ENCODE assay signal across 11 mouse cellular contexts in genomic region chr7:112128810-112129209, GRCm38 (mm10). TPM values are rescaled to one million over a fixed set of nuclear protein-coding genes. Genes with fewer than 3 reads are reported as not detected.
DNase-seq lines count a peak whose midpoint lies in the region; ATAC-seq and TF ChIP-seq lines count a peak whose summit lies in the region.
"Had no signal": no experiment of that assay in that cellular context is flagged by ENCODE, and none has a peak within 500 bp of the region (broad histone marks: within the 10 kb centered on the region; RNA-seq: fewer than 3 reads in every experiment).

No protein-coding gene starts in this region.

- peak; percentile 47 to 72 for DNase-seq in adrenal gland, adult (ENCODE audit: inconsistent age in 2 of 2, low spot score in 1 of 2)
- no peak for DNase-seq in adrenal gland, postnatal 4 days (ENCODE audit: low spot score in 2 of 2)
- peak; percentile 30 for DNase-seq in lung, embryonic 14.5 days
- DNase-seq in lung, postnatal 0 days (ENCODE audit: low spot score) = no peak
- peak; percentile 46 for DNase-seq in stomach, postnatal 0 days (ENCODE audit: low spot score)
- no peak for DNase-seq in layer of hippocampus, adult 8-10 months (ENCODE audit: low spot score in 2 of 2)
- DNase-seq in urinary bladder, postnatal 14 days (ENCODE audit: low spot score) = no peak
- DNase-seq: lung, postnatal 10 days had no signal

- WGBS in lung, embryonic 14.5 days = 57% methylated on average over 4 of the region's 4 CpGs
- 57% methylated on average over 4 of the region's 4 CpGs for WGBS in lung, postnatal 0 days
- 60% methylated on average over 4 of the region's 4 CpGs for WGBS in kidney, embryonic 15.5 days
- 58% methylated on average over 4 of the region's 4 CpGs for WGBS in stomach, postnatal 0 days

- H3K4me1 ChIP-seq in lung, embryonic 14.5 days (ENCODE audit: insufficient read depth) = no peaks in the 10 kb centered on the region
- no peaks in the 10 kb centered on the region for H3K4me1 ChIP-seq in lung, postnatal 0 days (ENCODE audit: insufficient read depth, low read depth, low read length)
- H3K4me1 ChIP-seq in kidney, embryonic 15.5 days = peaks cover 21% of the 10 kb centered on the region
- H3K4me1 ChIP-seq in stomach, postnatal 0 days (replicated peaks; ENCODE audit: control insufficient read depth, insufficient read depth) = no peaks in the 10 kb centered on the region

- no peak for ATAC-seq in lung, embryonic 14.5 days (ENCODE audit: insufficient read depth)
- no peak for ATAC-seq in lung, postnatal 0 days
- 0 out of 2 replicates have a peak, but pooled peaks have one; percentile 40 for ATAC-seq in kidney, embryonic 15.5 days (replicated peaks; ENCODE audit: low FRiP score)
- no peak for ATAC-seq in stomach, postnatal 0 days (ENCODE audit: low FRiP score, low TSS enrichment)

- H3K36me3 ChIP-seq in lung, embryonic 14.5 days (ENCODE audit: insufficient read depth) = no peaks in the 10 kb centered on the region
- H3K36me3 ChIP-seq in lung, postnatal 0 days (ENCODE audit: insufficient read depth, low read length) = no peaks in the 10 kb centered on the region
- H3K36me3 ChIP-seq in kidney, embryonic 15.5 days = no peaks in the 10 kb centered on the region
- H3K36me3 ChIP-seq in stomach, postnatal 0 days (ENCODE audit: control insufficient read depth, insufficient read depth, low read length) = no peaks in the 10 kb centered on the region
- H3K36me3 ChIP-seq: hindbrain, embryonic 12.5 days had no signal

- no peaks in the 10 kb centered on the region for H3K9me3 ChIP-seq in lung, embryonic 14.5 days (ENCODE audit: low read depth, low read length)
- H3K9me3 ChIP-seq in lung, postnatal 0 days (ENCODE audit: low read length) = no peaks in the 10 kb centered on the region
- no peaks in the 10 kb centered on the region for H3K9me3 ChIP-seq in kidney, embryonic 15.5 days (replicated peaks)
- no peaks in the 10 kb centered on the region for H3K9me3 ChIP-seq in stomach, postnatal 0 days (ENCODE audit: control insufficient read depth, low read length)
- H3K9me3 ChIP-seq: hindbrain, embryonic 12.5 days had no signal

- H3K4me3 ChIP-seq in lung, embryonic 14.5 days (ENCODE audit: low read depth, low read length) = no peak overlapping the region
- no peak overlapping the region for H3K4me3 ChIP-seq in lung, postnatal 0 days (ENCODE audit: low read depth, low read length)
- no peak overlapping the region for H3K4me3 ChIP-seq in kidney, embryonic 15.5 days (replicated peaks)
- no peak overlapping the region for H3K4me3 ChIP-seq in stomach, postnatal 0 days (ENCODE audit: low read depth, low read length)
- H3K4me3 ChIP-seq: hindbrain, embryonic 12.5 days had no signal

- TF ChIP-seq EP300 in lung, postnatal 0 days (IDR thresholded peaks at IDR 0.05) = no peak
- TF ChIP-seq EP300 in stomach, postnatal 0 days (optimal IDR thresholded peaks at IDR 0.05) = no peak

- no peak overlapping the region for H3K4me2 ChIP-seq in lung, embryonic 14.5 days
- no peak overlapping the region for H3K4me2 ChIP-seq in lung, postnatal 0 days (replicated peaks; ENCODE audit: low read depth, low read length)
- H3K4me2 ChIP-seq in kidney, embryonic 15.5 days = no peak overlapping the region
- no peak overlapping the region for H3K4me2 ChIP-seq in stomach, postnatal 0 days (replicated peaks; ENCODE audit: low read depth)
- H3K4me2 ChIP-seq: hindbrain, embryonic 12.5 days had no signal

- no peak overlapping the region for H3K27ac ChIP-seq in lung, embryonic 14.5 days (ENCODE audit: low read depth)
- no peak overlapping the region for H3K27ac ChIP-seq in lung, postnatal 0 days (ENCODE audit: low read length)
- no peak overlapping the region for H3K27ac ChIP-seq in kidney, embryonic 15.5 days
- H3K27ac ChIP-seq in stomach, postnatal 0 days (replicated peaks) = no peak overlapping the region
- H3K27ac ChIP-seq: hindbrain, embryonic 12.5 days had no signal

- H3K27me3 ChIP-seq in lung, embryonic 14.5 days (ENCODE audit: insufficient read depth, low read length) = no peaks in the 10 kb centered on the region
- H3K27me3 ChIP-seq in lung, postnatal 0 days (replicated peaks; ENCODE audit: insufficient read depth, low read length) = no peaks in the 10 kb centered on the region
- no peaks in the 10 kb centered on the region for H3K27me3 ChIP-seq in kidney, embryonic 15.5 days
- no peaks in the 10 kb centered on the region for H3K27me3 ChIP-seq in stomach, postnatal 0 days (ENCODE audit: control insufficient read depth, insufficient read depth, low read length)
- H3K27me3 ChIP-seq: hindbrain, embryonic 12.5 days had no signal

- H3K9ac ChIP-seq in lung, embryonic 14.5 days = no peak overlapping the region
- no peak overlapping the region for H3K9ac ChIP-seq in lung, postnatal 0 days (replicated peaks; ENCODE audit: low read depth)
- H3K9ac ChIP-seq in kidney, embryonic 15.5 days = no peak overlapping the region
- H3K9ac ChIP-seq in stomach, postnatal 0 days (ENCODE audit: low read length) = no peak overlapping the region
- H3K9ac ChIP-seq: hindbrain, embryonic 12.5 days had no signal

- no peak for TF ChIP-seq CTCF in lung, embryonic 14.5 days (IDR thresholded peaks at IDR 0.05; ENCODE audit: low read depth)
- no peak for TF ChIP-seq CTCF in lung, postnatal 0 days (IDR thresholded peaks at IDR 0.05)
- TF ChIP-seq CTCF in stomach, postnatal 0 days (IDR thresholded peaks at IDR 0.05; ENCODE audit: low read depth) = no peak

RNA-seq across cellular contexts. Expression of gene Dkk3, which starts 30.0 kb away (rescaled TPM):
- 10 to 100 TPM; 17.3 to 17.7 TPM for total RNA-seq in adrenal gland, postnatal 4 days (2021)
- 25.1 and 28.1 TPM in 2 replicates for polyA plus RNA-seq in lung, embryonic 14.5 days (2014; fragmentation: Nextera tagmentation; extraction: Ambion mirVana)
- 82.5 and 88.3 TPM in 2 replicates for polyA plus RNA-seq in lung, postnatal 0 days (2015; fragmentation: Nextera tagmentation; extraction: Ambion mirVana)
- 20.0 and 25.3 TPM in 2 replicates for polyA plus RNA-seq in kidney, embryonic 15.5 days (2015; fragmentation: Nextera tagmentation; extraction: Ambion mirVana)
- 39.1 and 40.0 TPM in 2 replicates for polyA plus RNA-seq in stomach, postnatal 0 days (2015; fragmentation: Nextera tagmentation; extraction: Ambion mirVana)
- total RNA-seq in layer of hippocampus, adult 8-10 months (2022) = 100 to 1,000 TPM; 256 to 294 (median 274) TPM
- total RNA-seq: neutrophil, adult 5-6 weeks had no signal

Comparison
In these comparisons a context has a peak if more than half of its experiments do, and no peak if none do; other contexts are left out.
1. DNase-seq: peak in adrenal gland, adult (2 of 2), lung, embryonic 14.5 days (single experiment) and stomach, postnatal 0 days (single experiment); none in adrenal gland, postnatal 4 days (0 of 2), lung, postnatal 0 days (single experiment), layer of hippocampus, adult 8-10 months (0 of 2) and urinary bladder, postnatal 14 days (single experiment).